Mouse (Mus musculus) adrenal gland, postnatal 4 days (tissue): Measurements from ENCODE around the gene Pigyl. TPM values are rescaled to one million over a fixed set of nuclear protein-coding genes. Genes with fewer than 3 reads are reported as not detected.

Experiments
- DNase-seq, 2 experiments: peaks; one replicate each; pipeline ENCODE4 v3.0.0; 2021 to 2022; ENCODE audit warnings: low spot score in 2 of 2, mixed read lengths in 2 of 2
- microRNA-seq: library from miRNA; unstranded; fragments of <30 nt; microRNA quantifications from one replicate; pipeline ENCODE4 v1.2.0, GENCODE M21; 2021
- total RNA-seq, 2 experiments: library from RNA; stranded (reverse); gene quantifications; 2 replicates each; pipeline ENCODE4 v1.2.3; 2021

The Pigyl gene
- total RNA-seq, 2 experiments from 2014 or later, result 55.8 to 62.3 TPM

DNA sequence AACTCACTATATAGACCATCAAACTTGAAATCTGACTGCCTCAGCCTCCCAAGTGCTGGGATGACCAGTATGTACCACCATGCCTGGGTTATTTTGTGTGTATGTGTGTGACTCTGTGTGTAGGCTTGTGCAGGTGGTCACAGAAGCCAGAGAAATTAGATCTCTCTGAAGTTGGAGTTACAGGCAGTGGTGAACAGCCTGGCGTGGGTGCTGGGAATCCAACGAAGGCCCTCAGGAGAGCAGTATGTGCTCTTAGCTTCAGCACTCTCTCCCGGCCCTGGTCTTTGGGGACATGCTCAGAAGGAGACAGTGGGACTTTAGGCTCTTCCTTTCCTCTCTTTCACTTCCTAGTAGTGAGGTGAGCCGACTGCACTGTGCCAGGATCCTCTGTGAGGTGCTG lies 15.7 kb downstream of the Pigyl start:
- no peak for DNase-seq

DNA sequence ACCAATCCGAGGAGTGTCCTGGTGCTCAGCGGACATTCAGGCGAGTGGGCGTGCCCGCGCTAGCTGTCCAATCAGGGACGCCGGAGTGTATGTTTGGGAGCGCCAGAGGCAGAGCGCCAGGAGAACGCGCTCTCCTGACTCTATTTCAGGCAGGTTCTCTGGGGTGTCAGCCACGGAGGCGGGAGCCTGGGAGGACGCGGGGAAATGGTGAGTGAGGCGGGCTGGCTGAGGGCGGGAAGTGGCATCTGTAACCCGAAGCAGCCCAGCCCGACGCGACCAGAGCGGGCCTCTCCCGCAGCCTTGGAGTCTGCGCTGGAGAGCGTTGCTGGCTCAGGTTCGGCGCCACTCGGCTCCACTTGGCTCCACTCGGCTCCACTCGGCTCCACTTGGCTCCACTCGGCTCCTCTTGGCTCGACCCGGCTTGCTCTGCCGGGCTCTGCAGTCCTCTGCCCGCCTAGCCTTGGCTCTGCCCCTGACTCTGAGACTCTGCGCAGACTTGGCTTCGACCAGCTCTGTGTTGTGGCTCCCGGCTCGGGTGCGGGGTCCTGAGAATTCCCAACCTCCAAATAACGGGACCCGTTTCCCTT lies 31.5 kb downstream of the Pigyl start, which contains the start of gene Zfp872:
Zfp872 (plus strand) TSS at position 66 of the 587 bp plus-strand sequence.
- DNase-seq, result peak; percentile 9 to 21

DNA sequence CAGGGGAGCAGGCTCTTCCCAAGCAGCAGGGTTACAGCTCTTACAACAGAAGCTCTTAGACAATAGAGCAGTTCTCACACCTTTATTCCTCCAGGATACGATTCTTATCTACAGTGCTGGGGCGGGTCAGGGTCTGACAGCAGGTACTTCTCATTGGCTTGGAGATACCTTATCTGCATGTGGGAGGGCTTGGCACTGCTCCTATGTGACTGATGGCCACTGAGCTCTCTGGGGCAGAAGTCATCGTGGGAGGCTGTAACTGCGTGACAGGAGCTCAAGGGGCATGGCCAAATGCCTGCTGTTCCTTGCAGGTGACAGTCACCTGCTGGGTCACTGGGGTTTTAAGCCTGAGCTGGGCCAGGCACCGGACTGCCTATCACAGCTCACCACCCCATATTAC lies 39.8 kb downstream of the Pigyl start:
- no peak for DNase-seq

Small RNA genes lying within 50 kb of the gene (microRNA-seq; reads per million reads assigned to microRNA genes)
- not detected for gene Mir7084

Other genes with a start within 250 kb of the Pigyl start
- 10 to 100 TPM; 55.5 to 60.2 TPM for gene Rab3d, start 238.7 kb upstream of the Pigyl start, total RNA-seq
- 10 to 100 TPM; 13.3 to 14.2 TPM for gene Ccdc159, start 229.4 kb upstream of the Pigyl start, total RNA-seq
- 100 to 1,000 TPM; 242 to 269 TPM for gene Tmem205, start 229.3 kb upstream of the Pigyl start, total RNA-seq
- gene Plppr2, start 219.8 kb upstream of the Pigyl start, total RNA-seq, result 10 to 100 TPM; 39.4 to 41.6 TPM
- gene Swsap1, start 201.1 kb upstream of the Pigyl start, total RNA-seq, result 10 to 100 TPM; 15.9 to 16.1 TPM
- 10 to 100 TPM in 1 of 2 experiments, 1 to 10 TPM in 1; 7.7 to 10.2 TPM for gene Epor, start 193.3 kb upstream of the Pigyl start, total RNA-seq
- gene Rgl3, start 167.4 kb upstream of the Pigyl start, total RNA-seq, result 10 to 100 TPM; 26.1 to 36.2 TPM
- 1 to 10 TPM; 1.4 to 2.0 TPM for gene Ccdc151, start 154.2 kb upstream of the Pigyl start, total RNA-seq
- 100 to 1,000 TPM; 148 to 155 TPM for gene Prkcsh, start 154.0 kb upstream of the Pigyl start, total RNA-seq
- 1 to 10 TPM; 7.0 to 9.5 TPM for gene Elavl3, start 104.8 kb upstream of the Pigyl start, total RNA-seq
- gene Gm49318, start 85.6 kb upstream of the Pigyl start, total RNA-seq, result not detected
- gene Zfp653, start 85.5 kb upstream of the Pigyl start, total RNA-seq, result 10 to 100 TPM; 14.5 to 16.5 TPM
- 10 to 100 TPM; 37.4 to 39.2 TPM for gene Ecsit, start 71.4 kb upstream of the Pigyl start, total RNA-seq
- 1 to 10 TPM in 1 of 2 experiments, under 1 TPM in 1; 0.81 to 1.6 TPM for gene Cnn1, start 57.6 kb upstream of the Pigyl start, total RNA-seq
- gene Elof1, start 39.7 kb upstream of the Pigyl start, total RNA-seq, result 10 to 100 TPM; 74.2 to 78.4 TPM
- 10 to 100 TPM; 12.9 to 13.0 TPM for gene Acp5, start 21.1 kb upstream of the Pigyl start, total RNA-seq
- 1 to 10 TPM in 1 of 2 experiments, under 1 TPM in 1; 0.90 to 1.5 TPM for gene Zfp872, start 31.2 kb downstream of the Pigyl start, total RNA-seq
- 10 to 100 TPM; 36.9 to 39.5 TPM for gene Zfp809, start 68.9 kb downstream of the Pigyl start, total RNA-seq
- 1 to 10 TPM; 2.2 to 3.2 TPM for gene Zfp599, start 103.0 kb downstream of the Pigyl start, total RNA-seq
- gene Zfp810, start 150.8 kb downstream of the Pigyl start, total RNA-seq, result 10 to 100 TPM; 21.0 to 22.5 TPM
- gene Anln, start 232.3 kb downstream of the Pigyl start, total RNA-seq, result 10 to 100 TPM; 27.0 to 28.1 TPM